Mouse (Mus musculus): ENCODE measurements at regions not wholly inside any gene's neighbourhood (a gene's known extent, or its start where the extent isn't known, plus 50 kb on each side); places are given as distances from the start of the nearest gene placed in this dataset.
A peak's percentile ranks its signal among the peaks of the same experiment; 100 is the strongest.

DNA sequence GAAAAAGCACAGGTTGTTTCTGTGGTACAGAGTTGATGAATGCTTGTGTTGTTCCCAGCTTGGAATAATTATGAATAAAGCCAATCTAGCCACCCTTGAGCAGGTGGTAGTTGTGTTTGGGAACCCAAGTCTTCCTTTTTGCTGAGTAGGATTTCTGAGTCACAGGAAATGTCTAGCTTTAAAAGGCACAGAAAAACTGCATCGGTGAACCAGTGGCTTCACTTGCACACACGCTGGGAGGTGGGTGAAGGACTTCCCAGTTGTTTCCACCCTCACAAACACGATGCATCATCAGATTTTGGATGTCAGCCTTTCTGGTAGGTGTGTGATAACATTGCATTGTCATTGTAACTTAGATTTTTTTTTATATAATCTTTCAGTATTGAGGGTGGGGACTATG lies 322.9 kb upstream of the Slco3a1 start:
- DNase-seq, result no peak

DNA sequence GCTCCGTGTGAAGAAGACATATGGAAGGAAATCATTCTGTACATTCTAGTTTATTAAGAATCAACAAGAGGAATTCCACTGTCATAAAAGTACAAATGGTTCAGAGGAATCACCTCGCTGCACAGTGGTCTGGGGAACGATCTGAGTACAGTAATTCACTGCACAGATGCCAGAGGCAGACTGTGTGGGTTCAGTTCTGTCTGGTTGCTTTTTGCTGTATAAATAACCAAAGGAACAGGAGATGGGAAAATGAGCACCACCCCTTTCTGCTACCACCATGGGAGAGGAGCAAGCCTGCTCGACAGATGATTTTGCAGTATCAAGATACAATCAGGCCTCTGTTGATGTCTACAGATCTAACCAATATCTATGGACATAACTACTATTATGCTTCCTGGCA lies 322.1 kb upstream of the Slco3a1 start:
- DNase-seq, result no peak

DNA sequence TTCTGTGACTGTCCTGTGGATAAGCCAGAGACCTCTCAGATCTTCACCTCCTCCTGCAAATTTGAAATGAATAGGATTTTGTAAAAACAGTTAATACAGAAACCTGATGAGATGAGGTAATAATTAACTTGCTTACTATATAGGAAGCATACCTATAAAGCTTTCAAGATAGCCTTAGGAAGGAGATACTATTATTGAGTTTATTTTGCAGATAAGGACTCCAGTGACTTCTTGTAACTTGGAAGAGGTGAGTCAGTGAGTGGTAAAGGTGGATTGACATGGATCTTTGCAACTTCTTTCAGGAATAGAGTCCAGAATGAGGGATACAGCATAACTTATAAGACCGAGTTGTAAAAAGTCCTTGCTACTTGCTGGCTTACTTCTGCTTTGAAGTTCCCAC lies 315.7 kb upstream of the Slco3a1 start:
- DNase-seq, result no peak

DNA sequence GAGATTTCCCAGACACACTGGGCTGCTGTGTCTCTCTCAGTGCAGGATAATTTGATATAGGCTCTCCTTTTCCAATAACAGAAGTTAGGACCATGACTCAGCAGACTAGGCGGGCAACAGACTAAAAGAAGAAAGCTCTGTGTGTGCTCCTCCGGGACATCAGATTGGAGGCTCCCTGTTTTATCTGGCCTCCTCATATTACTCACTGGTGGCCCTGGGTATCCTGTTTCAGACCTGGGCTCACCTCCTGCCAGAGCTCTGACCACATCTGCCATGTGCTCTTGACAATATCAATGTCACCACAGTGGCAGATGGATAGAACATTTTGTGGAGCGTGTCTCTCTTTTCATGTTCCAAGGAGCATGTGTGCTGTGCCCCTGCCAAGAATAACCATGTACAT lies 308.1 kb upstream of the Slco3a1 start:
- DNase-seq, result no peak

DNA sequence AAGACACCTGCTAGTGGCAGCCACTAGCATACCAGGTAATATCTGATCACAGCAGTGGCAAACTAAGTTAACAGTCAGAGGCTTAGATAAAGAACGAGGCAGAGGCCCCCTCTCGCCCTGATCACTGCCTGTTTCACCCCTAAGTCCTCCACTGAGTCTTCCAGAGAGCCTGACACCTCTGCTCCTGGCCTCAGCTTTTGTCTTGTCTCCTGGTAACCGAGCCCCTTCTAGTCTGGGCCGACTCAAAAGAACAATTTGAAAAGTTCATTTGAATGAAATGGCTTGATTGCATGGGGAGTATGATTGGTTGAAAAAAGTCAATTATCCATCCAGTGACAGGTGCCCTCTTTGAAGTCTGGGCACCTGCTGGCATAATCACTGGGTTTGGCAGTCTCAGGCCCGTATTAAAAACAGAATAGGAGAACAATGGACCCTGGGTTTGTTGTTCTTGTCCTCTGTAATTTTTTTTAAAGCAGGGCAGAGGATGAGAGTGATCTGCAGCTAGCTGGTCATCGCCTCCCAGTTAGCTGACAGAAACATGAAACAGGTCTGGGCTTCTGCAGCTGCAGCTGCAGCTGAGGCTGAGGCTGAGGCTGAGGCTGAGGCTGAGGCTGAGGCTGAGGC lies 289.8 kb upstream of the Slco3a1 start:
- no peak for DNase-seq

DNA sequence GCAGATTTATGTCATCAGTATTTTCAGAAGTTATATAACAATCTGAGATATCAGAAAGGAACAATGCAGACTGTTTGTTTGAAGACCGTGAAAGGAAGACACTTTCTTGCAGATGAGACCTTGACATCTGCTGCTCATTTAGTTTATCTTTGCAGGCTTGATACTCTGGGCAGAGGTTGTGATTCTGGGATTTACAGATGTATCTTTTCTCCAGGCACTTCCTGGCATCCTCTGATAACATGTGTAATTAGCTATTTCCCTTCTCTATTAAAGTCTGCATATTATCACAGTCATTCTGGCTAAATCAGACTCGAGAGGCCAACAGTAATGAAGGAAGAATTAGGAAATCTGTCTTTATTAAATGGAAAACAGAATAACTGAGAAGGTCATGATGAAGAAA lies 268.7 kb upstream of the Slco3a1 start:
- DNase-seq, result no peak

DNA sequence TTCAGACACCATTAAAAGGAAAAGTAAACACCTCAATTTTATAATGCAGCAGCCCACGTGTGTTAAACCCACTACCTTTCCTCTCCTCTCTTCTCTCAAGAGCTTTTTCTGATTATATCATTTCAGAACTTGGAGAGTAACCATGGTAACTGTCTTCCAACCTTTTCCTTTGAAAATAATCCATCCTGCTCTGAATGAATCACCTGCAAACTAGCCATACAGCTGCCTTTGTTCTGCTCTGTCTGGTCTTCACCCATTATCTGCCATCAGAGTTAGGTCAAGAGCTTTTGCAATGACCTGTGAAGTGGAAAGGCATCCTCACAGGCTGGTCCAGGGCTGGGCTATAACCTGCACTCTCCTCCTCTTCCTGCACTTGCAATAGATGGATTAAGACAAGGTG lies 238.7 kb upstream of the Slco3a1 start:
- DNase-seq, result no peak

DNA sequence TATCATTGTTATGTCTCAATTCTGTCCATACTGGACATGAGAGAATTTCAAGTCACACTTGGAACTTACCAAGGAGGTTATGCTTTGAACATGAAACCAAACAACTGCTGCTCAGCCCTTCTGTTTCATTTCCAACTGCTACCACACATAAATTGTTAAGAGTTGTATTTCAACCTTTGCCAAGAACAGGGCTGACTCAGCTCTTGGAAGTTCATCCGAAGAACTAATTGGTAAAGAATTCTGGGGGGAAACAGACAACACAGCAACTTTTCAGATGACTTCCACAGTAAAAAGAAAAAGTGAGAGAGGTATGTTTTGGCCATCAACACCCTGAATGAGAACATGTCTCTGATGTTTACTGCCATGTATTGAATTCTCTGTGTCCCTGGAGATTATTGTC lies 234.1 kb upstream of the Slco3a1 start:
- DNase-seq, result peak; percentile 7 to 38

DNA sequence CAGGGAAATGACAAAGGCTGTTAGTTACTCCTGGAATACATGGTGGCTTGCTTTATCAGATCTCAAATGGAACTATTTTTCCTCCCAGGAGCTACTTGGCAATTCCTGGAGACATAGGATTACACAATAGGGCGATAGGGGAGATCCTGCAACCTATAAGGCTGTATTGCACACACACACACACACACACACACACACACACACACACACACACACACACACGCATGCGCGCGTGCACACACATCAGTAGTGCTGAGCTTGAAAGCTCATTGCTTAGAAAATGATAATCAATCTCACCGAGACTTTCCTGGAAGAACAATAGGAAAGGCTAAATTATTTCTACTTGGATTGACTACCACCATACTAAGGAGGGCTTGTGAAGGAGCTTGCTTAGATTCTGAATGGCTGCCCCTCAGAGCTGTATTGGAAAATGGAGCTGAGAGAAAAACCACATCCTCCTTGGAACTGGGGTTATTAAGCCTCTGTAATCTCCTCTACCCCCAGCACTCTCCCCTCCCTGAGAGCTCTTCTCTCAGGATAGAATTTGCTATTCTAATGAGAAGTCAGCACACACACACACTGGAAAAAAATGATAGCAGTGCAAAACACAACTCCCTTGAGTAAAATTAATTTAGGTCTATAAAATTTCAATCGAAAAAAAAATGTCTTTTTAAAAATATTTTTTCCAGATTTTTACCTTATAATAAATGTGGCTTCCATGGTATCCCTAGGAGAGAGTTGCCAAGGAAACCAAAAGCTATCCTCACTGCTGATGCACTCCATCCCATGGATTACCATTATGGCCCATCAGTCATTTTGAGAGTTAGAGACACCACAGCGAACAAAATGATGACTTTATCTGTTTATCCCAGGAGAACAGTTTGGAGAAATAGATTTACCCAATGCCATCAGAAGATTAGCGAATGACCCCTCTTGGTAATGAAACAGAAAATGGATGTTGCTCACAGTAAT lies 217.1 kb upstream of the Slco3a1 start:
- DNase-seq, result no peak

DNA sequence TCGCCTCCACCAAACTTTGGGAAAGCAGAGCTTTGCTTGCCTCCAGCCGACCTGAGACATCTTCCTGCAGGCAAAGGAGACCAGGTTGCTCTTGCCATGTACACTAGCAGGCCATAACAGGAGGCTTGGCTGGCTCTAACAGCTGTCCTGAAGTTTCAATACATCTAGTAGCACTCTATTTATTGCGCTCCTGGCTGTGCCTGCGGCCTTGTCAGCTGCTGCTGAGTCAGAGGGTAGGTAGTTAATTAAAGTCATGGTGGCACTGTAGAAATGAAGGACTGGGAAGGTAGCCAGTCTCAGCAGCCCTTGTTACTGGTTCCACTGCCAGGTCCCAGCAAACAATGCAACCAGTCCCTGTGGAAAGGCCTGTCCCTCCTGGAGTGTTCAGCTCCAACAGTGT lies 212.0 kb upstream of the Slco3a1 start:
- DNase-seq, result peak; percentile 49 to 71

DNA sequence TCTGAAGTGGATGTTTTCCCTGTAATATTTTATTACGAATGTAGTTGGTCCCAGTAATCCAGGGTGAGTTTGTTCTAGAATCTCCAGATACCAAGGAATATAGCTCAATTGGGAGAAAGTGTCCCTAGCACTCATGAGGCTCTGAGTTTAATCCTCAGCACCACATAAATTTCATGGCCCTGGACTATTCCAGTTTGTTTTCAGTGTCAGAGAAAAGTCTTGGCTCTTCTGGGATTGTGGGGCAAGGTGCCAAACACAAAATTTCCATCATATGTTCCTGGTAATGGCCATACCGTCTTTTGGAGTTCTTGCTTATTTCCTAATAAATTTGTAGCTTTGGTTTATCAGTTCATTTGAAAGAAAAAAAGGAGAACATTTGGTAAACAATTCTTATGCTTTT lies 202.9 kb upstream of the Slco3a1 start:
- DNase-seq, result no peak

DNA sequence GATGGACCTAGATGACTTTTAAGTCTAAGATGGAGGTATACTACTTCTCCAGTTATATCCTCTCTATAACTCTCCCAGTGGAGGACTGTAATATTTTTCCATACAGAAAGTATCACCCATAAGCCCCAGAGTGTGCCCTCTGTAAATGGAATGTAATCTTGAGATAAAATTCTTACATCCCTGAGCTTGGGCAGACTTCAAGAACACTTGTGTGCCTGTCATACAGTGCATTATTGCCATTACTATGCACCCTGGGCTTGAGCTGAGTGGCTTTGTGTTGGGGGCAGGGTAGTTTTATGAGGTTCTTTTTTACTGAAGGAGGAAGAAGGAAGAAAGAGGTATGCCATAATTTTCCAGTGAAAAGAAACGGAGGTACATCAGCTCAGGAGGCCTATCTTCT lies 193.1 kb upstream of the Slco3a1 start:
- DNase-seq, result no peak

DNA sequence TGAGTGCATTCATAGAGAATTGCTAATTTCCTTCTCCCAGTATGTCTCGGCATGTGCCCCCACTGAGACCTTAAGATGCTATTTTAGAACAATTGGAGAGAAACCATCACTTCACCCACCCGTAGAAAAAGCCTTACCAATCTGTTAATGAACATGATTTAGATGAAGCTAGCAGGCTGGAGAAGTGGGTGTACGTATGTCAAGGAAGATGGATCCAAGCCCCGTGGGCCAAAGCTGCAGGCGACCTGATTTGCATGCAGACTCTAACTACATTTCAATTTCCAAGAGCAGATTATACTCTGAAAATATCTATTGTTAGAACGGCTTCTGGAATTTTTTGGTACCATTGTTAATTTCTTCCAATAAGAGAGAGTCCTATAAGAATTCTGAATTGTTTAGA lies 180.4 kb upstream of the Slco3a1 start:
- no peak for DNase-seq

DNA sequence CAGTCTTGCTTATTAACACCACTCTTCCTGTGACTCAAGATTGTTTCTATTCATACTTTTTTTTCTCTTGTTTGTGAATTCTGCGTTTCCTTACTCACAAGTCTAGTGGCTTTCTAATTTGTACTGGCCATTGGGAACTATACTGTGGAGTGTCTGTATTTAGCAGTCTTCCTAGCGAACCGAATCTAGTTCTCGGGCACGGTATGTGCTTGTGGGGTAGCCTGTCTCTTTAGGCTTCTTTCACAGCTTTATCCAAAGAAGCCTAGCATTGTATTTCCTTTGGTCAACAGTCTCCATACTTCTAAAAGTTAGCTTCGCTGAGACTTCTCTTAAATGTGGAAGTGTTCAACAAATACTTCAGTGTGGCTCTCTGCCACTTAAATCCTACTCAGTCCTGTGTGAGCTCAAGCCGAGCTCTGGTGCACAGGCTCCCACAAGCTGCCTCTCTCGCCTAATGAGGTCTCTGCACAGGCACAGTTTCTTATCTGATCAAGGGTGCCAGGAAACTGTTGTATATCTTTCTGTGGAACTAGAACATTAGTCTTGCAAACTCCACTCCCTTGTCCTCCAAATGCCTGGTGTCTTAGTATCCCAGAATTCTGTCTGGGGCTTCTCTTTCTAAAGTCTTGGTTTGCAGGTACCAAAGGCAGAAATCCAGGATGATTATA lies 171.9 kb upstream of the Slco3a1 start:
- no peak for DNase-seq

DNA sequence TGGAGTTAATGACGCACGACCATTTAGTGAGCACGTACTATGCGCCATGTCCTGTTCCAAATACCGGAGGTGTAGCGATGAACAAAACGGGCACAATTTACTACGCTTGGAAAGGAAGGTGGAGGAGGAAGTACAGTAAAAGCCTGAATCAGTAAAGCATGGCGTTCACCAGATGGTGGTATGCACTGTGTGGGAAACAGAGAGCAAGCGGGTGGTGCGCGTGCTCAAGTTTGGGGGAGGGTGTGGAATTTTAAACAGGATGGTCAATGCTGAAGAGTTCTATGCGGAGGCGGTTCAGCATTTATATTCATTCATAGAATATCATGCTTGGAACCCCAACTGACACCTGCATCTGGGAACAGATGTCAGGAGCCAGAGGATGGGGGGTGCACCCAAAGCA lies 164.7 kb upstream of the Slco3a1 start:
- no peak for DNase-seq

DNA sequence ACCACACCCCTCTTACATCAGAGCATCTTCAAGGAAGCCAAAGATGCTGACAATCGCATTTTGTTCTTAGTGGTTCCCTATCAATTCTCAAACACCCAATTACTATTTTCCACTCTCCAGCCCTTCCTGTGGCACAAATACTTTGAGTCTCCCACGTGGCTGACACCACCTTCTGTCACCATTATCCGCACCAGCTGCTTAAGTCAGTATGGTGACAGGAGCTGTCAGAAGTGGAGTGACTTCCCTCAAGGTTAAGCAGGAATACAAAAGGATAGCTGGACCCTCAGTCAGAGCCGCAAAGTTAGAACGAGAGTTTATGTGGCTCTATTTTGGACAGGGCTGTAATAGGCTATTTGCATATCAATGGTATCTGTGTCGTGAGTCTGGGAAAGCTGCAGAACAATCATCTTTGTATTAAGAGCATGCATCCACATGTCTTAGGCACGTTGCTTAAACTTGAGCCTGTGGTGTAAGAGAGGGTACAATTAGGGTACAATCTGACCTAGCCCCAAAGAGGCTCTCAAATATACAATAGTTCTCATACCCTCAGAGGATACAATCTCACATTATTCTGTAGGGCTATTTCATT lies 155.5 kb upstream of the Slco3a1 start:
- DNase-seq, result no peak

DNA sequence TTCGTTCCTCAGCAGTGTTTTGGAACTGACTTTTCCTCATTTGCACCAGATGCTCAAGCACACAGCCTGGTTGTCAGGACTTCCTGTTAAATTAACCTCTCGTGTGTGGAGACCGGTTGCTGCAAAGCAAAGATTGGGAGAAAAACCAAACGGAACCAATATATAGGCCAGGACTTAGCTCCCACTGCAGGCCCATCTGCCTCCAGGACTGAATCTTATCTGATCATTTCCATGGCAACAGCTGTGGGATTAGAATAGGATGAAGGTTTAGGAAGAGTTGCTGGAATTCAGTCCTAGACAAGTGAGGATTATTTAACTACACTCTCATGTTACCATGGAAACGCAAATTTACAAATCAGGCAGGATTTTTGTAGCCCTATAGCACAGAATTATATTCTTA lies 154.4 kb upstream of the Slco3a1 start:
- DNase-seq, result no peak

DNA sequence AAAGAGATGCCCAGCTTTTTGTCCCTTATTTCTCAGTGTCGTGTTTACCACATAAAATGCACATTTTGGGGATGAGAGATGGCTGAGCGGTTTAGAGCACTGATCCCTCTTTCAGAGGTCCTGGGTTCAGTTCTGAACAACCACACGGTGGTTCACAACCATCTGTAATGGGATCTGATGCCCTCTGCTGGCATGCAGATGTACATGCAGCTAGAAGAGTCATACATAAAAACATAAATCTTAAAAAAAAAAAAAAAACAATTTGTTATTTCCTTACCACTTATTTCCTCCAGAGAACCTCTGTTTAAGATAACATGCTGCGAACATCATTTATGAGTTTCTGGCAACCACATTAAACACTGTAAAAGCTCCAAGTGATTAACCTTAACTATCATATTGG lies 149.0 kb upstream of the Slco3a1 start:
- DNase-seq, result no peak

DNA sequence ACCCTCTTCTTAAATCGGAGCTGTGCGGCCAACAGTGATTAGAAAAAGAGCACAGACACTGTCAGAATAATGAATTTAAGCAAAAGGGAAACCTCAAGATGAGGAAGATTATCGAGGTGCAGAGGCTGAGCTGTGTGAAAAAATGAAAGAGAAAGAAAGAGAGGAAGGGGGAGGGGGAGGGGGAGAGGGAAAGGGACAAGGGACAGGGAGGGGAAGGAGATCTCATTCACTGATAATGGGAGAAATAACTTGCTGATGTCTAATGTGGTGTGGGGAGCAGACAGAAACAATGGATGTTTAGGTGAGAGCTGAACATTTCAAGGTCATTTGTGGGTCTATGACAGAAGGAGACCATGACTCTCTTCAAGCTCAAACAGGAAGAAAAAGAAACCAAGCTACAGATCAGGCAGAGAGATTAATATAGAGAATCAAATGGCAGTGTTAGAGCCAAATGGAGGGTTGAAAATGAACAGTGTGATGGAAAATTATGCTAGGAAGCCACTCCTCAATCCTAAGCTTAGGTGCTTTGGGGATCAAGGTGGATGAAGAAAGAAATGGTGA lies 143.3 kb upstream of the Slco3a1 start:
- no peak for DNase-seq

DNA sequence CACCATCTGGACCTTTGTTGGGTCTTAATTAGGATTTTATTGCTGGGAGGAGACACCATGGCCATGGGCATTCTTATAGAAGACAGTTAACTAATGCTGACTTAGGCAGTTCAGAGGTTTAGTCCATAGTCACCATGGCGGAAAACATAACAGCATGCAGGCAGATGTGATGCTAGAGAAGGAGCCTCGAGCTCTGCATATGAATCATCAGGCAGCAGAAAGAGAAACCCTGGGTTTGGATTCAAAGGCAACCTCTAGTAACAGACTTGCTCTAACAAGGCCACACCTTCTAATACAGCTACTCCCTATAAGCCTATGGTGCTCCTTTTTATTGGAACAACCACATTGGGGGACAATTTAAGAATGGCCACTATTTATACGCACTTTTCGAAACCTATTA lies 141.7 kb upstream of the Slco3a1 start:
- no peak for DNase-seq

DNA sequence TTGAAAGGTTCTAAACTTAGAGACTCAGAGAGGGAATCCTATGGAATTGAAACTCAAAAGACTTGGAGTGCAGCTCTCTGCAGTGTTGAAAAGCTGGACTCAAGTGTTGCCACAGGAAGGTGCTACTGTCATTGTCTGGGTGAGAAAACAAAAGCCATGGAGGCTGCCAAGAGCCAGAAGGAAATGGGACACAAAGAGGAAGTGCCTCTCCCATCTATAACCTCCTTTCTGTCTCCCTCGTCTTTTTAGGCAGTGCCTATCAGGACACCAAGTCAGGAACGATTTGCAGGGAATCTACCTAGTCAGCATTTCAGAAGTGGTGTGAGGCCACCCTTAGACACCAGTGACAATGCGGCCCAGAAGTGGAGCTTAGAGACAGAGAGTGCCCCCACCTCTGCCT lies 138.5 kb upstream of the Slco3a1 start:
- peak; percentile 4 to 19 for DNase-seq

DNA sequence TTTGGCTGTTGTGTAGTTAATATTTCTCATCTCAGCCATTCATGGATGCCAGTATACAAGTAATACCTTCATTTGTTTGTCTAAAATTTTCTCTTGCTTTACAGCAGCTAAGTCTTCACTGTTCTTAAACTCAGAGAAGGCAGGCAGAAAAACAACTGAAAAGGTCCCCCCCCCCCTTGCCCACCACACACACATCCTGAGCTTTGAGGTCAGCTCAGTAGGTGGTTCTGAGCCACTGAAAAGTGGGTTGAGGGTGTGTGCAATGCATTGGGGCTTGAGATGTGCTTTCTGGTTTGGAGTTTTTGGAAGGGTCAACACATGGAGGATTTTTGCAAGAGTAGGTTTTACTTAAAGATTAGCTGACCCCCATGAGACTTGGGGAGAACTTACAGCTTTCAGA lies 136.1 kb upstream of the Slco3a1 start:
- DNase-seq, result no peak
